Mouse (Mus musculus): ENCODE results near the gene Rbm47.

The Rbm47 gene

DNA sequence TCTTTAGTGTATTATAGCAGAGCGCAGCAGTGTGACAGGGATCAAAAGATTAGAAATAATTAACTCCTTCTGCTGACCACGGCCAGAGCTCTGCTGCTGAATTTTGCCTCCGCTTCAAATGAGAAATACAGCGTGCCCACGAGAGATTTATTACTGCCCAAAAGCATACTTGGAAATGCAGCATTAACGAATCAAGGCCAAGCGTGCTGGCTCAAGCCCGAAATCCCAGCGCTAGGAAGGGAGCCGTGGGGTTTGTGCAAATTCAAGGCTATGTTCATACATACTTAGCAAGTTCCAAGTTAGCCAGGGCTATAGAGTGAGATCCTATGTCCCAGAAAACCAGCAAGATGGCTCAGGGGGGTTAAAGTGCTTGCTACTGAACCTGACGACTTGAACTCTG, 47.5 kb downstream of the Rbm47 start:
- DNase-seq (ENCODE audit: low spot score in 2 of 2), result no peak

DNA sequence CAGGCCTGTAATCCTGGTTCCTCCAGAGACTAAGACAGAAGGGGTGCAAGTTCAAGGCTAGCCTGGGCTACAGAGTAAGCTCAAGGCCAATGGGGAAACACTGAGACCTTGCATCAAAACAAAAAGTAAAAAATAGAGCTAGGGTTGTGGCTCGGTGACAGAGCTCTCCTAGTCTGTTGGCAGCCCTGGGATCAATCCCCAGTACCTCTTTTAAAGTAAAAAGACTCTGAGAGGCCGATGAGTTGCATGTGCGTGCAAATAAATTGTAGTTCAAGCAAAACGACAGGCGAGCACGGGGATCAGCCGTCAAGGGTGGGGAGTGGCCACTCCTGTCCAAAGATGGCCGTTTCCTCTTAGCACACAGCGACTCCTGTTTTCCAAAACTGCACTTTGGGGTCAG, 48.0 kb downstream of the Rbm47 start:
- DNase-seq (ENCODE audit: low spot score in 2 of 2), result no peak

DNA sequence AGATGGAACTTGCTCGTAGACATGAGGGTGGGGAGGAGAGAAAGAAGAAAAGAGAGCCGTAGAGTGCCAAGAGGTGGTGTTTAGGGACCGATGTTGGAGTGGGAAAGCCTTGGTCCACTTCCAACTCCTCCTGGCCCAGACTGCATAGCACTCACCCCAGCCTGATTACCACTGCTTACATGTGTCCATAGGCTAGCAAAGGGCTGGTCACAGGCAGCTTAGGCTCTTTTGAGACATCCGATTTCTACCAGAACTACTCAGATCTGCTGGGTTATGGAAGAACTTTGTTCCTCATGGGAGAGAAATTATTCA, 48.9 kb downstream of the Rbm47 start:
- no peak for DNase-seq (ENCODE audit: low spot score in 2 of 2)

DNA sequence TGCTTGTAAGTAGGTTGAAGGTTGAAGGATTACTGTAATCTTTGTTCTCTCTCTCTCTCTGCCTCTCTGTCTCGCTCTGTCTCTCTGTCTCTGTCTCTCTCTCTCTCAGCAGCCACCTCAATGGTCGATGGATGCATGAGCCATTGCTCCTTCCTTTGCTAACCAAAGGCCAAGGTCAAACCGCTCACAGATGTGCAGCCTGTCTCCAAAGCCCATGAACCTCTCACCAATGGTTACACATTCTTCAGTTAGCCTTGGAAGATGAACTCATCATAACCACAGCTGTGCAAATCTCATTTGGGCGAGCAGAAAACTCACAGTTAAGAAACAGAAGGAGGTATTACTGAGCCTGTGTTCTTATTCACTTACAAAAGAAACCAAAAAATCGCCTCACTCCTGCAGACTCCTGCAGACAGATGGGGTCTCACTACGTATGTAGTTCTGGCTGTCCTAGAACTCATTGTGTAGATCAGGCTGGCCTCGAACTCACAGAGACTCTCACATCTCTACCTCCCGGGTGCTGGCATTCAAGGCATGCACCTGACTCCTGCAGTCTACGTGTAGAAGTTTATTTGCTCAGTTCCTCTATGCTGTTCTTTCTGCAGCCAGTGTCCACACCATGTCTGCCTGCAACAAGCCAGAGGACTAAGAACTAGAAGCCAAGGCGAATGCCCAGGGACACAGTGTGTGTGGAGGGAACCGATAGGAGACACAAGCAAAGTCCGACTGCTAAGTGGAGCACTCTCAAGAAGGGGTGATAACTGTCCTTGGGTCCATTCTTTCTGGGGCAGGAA, 49.4 kb downstream of the Rbm47 start:
- no peak for DNase-seq (ENCODE audit: low spot score in 2 of 2)

DNA sequence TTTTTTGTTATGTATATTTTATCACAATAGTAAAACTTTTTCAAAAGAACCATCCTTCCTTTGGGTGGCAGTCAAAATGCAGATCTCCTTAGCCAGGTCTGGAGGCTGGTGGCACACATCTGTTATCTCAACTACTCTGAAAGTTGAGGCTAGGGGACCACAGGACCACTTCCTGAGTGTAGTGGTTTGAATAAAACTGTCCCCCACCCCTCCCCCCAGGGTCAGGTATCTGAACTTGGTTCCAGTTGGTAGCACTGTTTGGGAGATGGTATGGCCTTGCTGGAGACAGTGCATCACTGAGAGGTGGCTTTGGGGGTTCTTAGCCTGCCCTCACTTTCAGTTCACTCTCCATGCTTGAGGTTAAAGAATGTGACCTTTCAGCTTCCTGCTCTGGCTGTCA, 51.7 kb downstream of the Rbm47 start:
- DNase-seq (ENCODE audit: low spot score in 2 of 2), result no peak

DNA sequence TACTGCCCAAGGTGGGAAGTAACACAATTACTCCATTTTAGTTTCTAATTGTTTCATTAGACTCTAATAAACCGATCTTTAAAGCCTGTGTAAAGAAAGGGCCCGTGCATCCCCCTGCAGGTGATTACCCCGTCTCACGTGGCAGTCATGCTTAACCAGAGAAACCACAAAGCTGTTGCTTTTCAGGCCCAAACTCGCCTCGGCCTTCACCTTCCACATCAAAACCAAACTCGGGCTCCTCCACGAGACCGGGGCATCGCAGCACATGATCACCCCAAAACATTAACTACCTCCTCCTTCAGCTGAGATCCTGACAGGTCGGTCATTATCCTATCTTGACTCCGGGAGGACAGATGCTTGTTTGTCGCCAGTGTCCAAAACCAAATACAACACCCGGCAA, 58.2 kb downstream of the Rbm47 start:
- no peak for DNase-seq (ENCODE audit: low spot score in 2 of 2)

DNA sequence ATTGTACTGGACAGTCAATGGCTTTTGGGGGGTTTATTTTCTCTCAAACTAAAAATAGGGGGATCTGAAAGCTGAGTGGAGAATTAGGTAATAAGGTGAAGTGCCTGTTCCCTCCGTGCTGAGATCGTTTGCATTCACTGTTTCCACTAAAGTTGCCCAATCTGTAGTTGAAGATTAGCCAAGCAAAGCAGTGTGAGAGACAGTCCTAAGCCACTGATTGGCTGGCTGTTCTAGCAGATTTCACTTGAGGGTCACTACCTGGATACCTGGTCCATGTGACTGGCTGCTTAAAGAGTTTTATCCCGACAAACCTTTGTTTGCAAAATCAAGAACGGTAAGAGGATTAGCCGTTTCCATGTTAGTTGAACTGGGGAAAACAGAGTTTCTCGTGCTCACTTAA, 58.7 kb downstream of the Rbm47 start:
- DNase-seq (ENCODE audit: low spot score in 2 of 2), result no peak

DNA sequence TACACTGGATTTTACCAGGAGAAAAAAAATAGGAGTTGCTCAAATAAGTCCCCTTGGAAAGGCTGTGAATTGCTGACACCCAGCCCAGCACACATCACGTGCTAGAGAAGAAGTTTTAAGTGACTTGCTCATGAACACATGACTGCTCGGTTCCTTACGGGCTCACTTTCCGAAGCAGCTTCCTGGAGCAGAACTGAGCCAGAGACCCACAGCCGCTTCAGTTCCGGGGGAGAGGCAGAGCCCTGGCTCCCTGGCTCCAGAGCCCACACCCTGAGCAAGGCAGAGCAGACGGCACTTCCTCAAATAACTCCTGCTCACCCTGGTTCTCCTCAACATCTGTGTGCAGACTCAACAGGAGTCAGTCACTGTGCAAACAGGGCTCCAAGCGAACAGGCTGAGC, 60.9 kb downstream of the Rbm47 start:
- DNase-seq (ENCODE audit: low spot score in 2 of 2), result no peak

DNA sequence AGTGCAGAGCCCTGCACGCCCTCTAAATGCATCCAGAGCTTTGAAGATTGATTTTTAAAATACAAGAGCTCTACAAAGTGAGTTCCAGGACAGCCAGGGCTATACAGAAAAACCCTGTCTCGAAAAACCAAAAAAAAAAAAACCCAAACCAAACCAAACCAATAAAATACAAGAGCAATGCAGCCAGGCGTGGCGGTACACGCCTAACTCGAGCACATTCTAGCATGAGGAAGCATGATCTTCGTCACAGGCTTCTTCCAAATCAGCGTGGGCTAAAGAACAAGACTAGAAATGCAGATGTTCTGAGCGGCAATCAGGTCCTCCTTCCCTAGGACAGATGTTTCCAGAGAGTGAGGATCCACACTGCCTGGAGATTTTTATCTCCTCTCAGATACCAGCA, 66.5 kb downstream of the Rbm47 start:
- no peak for DNase-seq (ENCODE audit: low spot score in 2 of 2)

DNA sequence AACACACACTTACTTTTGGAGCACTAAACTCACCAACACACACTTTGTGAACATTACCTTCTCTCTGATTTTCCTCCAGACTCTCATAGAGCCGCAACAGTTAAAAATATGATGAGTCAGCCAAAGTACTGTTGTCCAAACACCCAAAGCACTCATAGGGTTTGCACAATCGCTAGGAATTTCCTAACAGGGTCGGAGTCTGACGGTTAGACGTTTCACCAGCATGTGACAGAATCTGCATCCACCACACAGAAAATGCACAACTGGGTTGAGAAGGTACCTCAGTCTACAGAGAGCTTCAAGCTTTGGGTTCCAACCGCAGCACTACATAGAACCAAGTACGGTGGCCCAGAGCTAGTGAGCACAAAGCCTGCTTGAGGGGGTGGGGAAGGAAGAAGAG, 67.0 kb downstream of the Rbm47 start:
- no peak for DNase-seq (ENCODE audit: low spot score in 2 of 2)

DNA sequence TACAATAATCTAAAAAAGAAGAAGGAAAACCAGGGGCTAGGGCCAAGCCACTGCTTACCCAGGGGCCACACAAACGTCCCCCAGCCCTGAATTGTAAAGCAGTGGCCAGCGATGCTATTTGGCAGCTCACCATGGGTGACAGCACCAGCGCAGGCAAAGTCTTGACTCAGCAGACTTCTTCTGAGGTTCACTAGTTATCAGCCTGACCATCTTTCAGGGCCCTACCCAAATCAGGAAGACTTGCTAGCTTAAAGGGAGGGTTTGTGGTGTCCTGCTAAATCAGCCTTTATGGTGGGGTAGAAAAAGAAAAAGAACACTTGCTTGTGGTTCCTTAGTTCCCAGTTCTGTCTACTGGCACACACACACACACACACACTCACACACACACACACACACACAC, 67.6 kb downstream of the Rbm47 start:
- DNase-seq (ENCODE audit: low spot score in 2 of 2), result no peak

DNA sequence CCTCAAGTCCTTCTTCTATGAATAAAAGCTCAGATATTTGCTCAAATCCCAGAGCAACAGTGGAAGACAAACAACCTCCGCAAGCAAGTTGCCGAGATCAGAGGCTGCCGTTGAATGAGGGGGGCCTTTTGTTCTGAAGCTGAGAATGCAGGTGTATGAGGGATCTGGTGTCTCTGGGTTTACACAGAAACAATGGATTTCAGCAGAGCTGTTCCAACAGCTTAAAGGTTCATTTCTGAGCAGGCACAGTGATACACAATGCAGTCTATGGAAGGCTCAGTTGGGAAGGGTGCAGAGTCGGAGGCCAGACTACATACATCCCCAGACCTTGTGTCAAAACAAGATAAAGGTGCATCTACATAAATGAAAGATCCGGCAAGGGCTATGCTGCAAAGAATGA, 69.5 kb downstream of the Rbm47 start:
- no peak for DNase-seq (ENCODE audit: low spot score in 2 of 2)

DNA sequence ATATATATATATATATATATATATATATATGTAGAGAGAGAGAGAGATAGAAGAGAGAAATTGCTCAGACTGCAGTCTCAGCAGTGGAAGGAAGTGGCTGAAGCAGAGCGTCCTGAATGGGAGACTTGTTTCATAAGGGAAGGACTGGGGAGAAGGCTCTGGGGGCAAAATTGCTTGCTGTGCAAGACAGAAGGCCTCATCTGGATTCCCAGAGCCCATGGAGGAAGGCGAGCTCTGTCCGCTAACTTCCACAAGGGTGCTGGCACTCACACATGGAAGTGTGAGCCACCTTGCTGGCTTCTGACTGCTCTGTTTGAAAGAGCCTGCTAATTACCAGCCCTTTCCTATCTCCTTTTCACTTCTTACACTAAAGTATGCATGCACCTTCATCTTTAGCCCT, 70.1 kb downstream of the Rbm47 start:
- no peak for DNase-seq (ENCODE audit: low spot score in 2 of 2)

DNA sequence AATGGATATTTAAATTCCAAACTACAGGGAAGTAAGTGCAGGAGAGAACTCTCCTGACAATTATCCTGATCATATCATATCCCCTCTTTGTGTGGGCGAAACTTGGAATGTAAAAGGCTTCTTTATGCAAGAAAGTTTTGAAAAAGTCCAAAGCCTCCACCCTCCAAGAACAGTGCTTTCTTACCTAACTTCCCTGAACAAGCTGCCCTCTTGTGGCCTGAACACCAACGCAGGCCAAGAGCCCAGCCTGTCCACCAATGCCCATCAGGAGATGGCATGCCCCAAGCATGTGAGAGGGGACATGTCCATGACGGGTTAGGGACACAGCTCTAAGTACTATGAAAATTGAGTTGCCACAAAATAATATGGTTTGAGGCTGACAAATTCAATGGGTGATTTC, 71.3 kb downstream of the Rbm47 start:
- DNase-seq (ENCODE audit: low spot score in 2 of 2), result no peak

DNA sequence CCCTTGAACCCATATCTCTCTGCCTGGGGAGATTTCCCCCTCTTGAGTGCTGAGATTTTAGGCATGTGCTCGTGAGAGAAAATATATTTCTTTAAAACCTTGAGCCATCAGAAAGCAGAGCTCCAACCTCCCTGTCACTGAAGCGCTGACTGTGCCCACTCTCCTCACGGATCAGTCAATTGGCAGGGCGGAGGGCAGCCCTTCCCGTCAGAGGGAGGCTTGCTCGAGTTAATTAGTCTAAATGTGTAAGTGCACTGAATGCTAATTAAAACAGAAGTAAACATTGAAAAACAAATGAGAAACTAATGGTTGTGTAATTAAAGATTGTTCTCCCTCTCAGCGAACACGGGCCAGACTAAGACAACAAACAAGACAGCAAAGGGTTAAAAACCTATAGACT, 72.6 kb downstream of the Rbm47 start:
- DNase-seq (ENCODE audit: low spot score in 2 of 2), result no peak

DNA sequence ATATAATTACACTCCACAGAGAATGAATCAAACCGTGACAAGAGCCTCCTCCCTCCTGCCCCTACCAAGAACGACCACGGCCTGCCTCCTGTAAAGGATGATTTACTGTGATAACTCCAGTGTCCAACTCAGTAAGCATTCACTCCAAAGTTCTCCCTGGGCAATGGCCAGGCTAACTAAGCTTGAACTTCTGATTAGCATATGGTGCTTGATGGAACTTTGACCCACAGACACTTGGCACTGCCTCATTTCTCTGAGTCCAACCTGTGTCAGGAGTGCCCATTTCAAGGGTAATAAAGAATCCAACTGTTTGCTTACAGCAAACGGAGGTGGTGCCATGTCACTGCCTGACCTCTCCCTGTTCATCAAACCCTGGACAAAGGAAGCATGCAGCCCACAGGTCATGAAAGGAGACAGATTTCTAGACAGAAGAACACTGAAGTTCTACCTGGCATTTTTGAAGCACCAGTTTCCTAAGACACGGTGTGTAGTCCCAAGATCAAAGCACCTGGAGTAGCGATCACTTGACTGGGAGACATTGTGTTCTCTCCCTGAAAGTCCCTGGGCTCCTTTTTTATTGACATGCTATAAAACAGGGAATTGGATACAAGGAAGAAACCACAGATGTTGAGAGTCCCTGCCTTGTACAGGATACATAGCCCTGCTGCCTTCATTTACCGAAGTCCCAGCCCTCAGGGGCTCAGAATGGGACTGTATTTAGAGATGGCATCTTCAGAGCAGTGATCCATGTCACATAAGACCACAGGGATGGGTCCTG, 74.6 kb downstream of the Rbm47 start:
- DNase-seq (ENCODE audit: low spot score in 2 of 2), result no peak

DNA sequence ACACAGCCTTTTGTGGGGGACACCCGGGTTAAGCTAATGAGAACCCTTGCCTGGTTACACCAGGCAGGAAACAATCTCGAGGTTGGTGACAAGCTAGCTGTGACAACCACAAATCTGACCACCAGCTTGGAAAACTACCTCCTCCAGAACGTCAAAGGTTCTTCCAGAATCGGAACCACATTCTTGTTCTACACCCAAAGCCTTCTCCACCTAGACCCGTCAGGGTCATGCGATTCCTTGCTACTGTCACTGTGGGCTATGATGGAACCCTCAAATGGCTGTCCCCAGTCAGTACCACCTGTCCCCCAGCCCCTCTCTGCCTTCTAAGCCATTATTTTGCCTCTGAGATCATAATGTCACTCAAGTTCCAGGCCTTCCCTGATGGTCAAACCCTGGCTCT, 76.8 kb downstream of the Rbm47 start:
- DNase-seq (ENCODE audit: low spot score in 2 of 2), result no peak

DNA sequence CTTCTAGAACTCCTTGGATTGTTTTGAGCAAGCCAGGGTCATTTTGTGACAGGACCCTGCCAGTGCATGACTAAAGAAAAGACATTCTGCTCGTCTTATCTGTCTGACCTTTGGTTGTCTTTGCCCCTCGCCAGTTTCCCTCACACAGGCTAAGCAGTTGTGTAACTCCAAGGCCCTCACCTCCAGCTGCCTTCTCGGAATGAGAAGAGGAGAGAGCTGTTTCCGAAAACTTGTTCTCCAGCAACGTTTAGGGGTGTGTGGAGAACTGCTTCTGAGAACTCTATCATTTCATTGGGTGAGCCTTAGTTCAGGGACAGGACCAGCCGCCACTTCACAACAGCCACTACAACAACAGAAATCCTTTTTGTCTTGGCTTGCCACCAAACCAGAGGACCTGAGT, 77.8 kb downstream of the Rbm47 start:
- DNase-seq (ENCODE audit: low spot score in 2 of 2), result no peak

DNA sequence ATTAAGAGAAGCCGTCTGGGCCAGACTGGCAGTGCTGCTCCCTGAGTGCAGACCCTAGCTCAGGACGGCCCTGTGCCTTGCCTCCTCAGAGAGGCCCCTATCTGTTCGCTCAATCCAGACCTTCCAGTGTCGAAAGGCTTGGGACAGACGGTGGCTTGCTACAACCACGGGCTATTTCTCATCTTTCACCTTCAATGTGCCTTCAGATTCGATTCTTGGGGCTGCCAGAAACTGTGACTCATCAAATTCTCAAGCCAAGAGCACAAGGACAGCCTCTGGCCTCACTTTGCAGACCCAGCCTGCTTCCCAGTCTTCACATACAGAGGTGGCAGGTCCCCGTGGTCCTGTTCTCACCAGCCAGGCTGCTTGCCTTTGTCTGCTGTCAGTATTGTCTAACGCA, 82.9 kb downstream of the Rbm47 start:
- DNase-seq (ENCODE audit: low spot score in 2 of 2), result no peak

DNA sequence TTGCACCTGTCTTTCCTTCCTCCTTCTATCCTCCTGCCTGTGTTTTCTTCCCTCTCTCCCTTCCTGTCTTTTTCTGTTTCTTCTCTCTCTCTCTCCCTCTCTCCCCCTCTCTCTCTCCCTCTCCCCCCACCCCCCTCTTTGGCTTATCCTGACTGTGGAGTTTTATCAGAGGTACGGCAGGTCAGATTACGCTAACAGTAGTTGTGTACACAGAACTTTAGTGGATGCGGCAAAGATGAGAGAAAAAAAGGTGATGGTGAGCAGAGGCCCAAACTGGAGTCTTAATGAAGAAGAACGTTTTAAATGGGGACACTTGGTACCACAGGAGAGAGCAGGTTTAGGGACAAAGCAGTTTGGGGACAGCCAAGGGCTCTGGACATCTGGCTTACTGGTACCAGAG, 83.3 kb downstream of the Rbm47 start:
- DNase-seq (ENCODE audit: low spot score in 2 of 2), result no peak

DNA sequence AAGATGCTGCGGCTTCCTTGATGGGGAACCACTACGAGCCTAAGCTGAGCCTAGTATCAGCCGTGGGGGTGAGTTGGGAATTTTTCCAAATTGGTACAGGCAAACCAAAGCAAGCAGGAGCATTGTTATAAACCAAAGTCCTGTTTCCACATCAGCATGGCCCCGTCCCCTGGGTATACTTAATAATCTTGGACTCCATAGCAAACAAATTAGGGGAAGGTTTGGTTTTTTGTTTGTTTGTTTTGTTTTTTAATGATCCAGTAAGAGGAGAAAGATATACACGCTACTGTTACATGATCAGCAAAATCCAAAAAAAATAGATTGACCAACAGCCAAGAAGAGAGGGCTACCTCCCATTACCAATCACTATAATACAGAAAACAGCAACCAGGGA, 84.0 kb downstream of the Rbm47 start:
- no peak for DNase-seq (ENCODE audit: low spot score in 2 of 2)

DNA sequence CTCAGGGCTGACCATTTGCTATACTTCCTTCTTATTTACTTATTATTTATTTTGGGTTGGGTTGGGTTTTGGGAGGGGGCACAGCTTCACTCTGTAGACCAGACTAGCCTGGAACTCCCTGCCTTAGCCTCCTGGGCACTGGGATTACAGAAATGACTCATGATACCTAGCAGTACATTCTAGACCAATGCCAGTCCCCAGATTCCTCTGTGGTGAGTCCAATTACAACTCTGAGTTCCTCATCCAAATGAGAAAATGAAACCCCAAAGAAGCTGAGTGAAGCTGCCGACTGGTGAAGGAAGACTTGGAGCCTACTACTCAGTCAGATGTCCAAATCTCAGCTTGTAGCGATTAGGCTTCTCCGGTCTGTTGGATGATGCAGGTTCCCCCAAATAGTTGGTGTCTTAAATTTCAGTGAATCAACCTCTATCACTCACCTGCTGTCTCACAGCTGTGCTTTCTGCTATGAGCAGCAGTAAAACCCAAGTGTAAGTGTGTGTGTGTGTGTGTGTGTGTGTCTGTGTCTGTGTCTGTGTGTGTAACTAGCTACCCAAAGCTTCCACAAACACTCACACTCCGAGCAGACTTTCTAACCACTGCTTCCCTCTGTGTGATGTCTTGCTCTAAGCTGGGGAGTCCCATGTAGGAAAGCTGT, 84.5 kb downstream of the Rbm47 start:
- no peak for DNase-seq (ENCODE audit: low spot score in 2 of 2)

DNA sequence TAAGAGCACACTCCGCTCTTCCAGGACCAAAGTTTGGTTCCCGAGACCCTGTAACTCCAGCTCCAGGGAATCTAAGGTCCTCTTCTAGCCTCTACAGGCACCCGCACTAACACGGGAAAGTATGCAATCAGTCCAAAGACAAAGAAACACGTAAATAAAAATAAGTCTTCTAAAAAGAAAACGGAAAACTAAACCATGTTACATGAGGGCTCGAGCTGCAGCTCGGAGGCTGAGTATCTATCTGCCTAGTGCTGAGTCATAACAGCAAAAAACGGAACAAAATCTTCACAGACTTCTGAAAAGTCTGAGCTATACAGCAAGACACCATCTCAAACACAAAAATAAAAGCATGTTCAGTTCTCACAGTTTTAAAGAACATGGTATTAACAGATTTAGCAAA, 86.0 kb downstream of the Rbm47 start:
- DNase-seq (ENCODE audit: low spot score in 2 of 2), result no peak

Data from frontal cortex, postnatal 25 days (tissue).